Mouse (Mus musculus) lung, postnatal 14 days (tissue): ENCODE measurements at regions not wholly inside any gene's neighbourhood (a gene's known extent, or its start where the extent isn't known, plus 50 kb on each side); places are given as distances from the start of the nearest gene placed in this dataset.
"Not testable (repeated sequence)": the region's sequence is repeated elsewhere in the genome, so short reads cannot be mapped to it uniquely, and the experiment has no call there.

Experiments used
- DNase-seq: peaks from one replicate; pipeline ENCODE4 v3.0.0; 2021

DNA sequence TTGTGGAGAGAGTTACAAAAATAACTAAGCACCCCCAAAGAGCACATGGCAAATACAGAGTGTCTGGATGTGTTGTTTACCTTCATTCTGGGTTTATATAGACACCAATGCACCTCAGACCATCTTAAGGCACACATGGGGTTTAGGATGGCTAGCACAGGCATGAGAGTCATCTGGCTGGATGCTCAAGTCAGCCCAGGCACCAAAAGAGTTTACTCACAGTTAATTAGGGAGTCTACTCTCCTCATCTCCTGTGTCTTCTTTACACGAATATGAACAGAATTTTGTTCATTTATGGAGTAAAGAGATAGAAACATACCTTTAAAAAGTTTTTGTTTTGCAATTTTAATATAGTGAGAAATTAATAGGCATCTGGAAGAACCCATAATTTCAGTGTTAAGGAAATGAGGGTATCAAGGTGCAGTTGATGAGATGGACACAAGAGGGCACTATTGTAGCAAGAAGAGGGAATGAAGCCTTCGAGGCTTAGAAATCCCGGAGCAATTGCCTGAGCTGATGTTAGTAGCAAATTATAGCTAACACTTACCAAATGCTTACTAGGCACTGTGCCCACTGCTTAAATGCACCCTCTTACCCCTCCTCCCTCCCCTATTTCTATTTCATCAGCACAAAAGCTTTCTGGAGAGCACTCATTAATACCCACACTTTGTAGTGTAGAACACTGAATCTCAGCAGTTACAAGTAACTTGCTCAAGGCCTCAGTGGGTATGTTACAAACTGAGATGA, 174.6 kb downstream of the Eepd1 start:
- DNase-seq, result peak; percentile 60

DNA sequence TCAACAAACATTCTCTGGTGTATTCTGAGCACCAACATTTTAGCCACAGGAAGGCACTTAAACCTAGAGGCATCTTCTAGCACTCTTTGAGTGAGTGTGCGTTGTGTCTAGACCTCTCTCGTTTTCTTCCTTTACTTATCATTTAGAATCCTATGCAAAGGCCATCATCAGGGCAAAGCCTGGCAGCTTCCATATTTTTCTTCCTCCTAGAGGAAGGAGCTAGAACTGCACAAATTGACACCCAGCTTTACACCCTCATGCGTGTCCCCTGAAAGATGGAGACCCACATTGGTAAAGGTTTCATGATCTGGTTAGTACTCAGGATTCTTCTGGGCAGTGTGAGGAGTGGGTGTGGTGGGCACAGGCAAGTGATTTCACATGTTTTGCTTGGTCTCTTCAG, 175.2 kb downstream of the Eepd1 start:
- no peak for DNase-seq

DNA sequence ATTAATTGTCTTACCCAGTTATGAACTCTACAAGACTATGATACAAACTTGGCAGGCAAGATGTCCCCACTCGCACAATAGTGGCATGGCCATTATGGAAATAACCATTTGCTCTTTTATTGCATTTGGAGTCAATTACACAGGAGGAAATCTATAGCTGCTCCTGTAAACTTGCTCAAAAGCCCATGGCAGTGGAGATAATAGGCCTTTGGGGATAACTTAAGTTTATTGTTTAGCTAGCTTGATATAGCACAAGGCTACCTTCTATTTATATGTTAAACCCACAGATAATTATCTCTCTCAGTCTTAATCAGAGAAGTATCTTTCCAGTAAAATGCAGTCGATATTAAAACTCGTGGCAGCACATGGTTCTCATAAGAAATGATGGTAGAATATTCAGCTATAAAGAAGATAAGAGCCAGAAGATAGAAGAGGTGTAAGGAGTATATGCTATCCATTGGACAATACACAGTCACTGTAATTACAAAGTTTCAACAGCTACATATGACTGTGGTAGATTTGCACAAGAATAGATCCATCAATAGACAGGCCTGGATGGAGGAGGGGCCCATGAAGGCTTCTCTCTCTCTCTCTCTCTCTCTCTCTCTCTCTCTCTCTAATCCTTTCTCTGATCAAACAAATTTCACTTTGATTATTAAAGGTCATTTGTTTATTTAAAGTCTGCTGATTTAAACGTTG, 202.4 kb downstream of the Eepd1 start:
- no peak for DNase-seq

DNA sequence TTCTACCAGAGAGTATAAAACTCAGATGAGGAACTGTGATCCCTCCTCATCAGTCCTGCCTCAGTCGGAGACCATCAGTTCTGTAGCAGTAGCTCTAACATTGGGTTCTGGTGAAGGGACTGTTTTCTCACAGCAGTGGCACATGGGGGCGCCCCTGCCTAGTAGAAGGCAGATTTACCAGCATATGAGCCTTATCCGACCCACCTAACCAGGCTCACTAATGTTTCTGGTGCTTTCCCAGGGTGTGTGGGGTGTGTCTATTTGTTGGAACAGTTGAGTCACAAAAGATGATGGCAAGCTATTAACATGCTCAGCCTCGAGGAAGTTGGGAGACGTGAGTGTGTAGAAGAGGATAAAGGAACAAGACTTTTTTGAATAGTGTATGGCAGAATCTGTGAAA, 212.3 kb downstream of the Eepd1 start:
- DNase-seq, result peak; percentile 23

DNA sequence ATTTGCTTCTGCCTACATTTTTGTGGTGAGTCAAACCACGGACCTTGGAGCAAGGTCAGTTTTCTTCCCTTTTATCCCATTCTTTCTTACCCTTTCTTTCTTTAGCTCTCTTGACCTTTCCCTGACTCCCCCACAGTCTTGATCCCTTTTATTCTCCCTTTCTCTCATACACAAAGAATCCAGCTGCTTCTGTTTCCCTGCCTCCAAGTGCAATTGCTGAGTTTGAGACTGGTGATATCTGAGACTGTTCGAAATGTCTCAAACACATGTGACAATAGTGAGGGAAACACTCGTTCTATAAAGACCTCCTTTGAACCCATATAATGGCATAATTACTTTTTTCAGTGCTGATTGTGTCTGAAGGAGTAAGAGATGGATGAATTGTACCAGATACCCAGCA, 213.7 kb downstream of the Eepd1 start:
- DNase-seq, result no peak

DNA sequence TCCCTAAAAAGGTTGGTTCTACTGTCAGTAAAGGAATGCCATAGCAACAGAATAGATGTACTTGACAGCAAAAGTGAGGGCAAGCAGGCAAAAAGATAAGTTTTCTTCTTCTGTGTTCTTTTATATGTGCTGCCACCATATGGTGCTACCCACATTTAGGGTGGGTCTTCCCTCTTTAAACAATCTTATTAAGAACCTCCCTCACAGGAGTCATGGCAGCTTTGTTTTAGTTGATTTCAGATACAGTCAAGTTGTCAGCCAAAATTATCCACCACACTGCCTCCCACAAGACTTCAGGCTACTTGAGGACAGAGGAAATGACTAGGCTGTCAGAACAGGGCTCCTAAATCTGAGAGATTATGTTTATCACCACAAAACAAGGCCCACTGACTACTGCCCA, 232.3 kb downstream of the Eepd1 start:
- DNase-seq, result no peak

DNA sequence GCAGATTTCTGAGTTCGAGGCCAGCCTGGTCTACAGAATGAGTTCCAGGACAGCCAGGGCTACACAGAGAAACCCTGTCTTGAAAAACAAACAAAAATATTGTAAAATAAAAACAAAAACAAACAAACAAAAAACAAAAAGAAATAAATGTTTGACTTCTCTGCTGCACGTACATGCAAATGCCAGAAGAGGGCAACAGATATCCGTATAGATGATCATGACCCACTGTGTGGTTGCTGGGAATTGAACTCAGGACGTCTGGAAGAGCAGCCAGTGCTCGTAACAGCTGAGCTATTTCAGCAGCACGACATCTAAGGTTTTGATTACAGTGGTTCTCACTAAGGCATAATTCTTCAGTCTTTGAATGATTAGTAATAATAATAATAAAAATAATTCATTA, 262.8 kb downstream of the Eepd1 start:
- no peak for DNase-seq

DNA sequence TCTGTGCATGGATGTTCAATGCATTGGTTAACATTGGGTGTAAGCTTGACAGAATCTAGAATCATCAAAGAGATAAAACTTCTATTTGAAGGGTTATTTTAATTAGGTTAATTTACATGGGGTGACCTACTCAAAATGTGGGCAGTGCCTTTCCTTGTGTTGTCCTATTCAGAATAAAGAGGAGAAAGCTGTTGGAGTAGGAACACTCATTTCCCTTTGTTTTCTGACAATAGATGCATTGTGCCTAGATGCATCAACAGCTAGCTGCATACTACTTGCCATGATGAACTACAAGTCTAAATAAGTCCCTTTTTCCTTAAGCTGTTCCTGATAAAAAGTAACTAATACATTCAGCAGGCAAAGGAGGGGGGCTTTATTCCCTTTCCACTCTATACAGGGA, 269.8 kb downstream of the Eepd1 start:
- no peak for DNase-seq

DNA sequence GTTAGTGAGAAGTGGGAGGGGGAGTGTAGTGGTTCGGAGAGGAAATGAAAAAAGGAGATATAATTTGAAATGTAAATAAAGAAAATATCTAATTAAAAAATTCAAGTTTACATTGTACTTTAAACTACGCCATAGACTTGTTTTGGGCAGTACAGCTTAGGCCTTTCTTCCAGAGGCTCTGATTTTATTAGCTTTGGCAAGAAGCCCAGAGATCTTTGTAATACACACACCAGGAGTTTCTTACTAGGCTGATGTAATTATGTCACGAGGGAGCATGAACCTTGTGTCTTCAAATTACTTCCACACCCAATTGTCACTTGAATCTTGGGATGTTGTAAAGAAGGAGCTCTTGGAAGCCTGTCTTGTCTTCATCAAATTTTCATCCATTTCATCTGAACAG, 292.6 kb downstream of the Eepd1 start:
- DNase-seq, result no peak

DNA sequence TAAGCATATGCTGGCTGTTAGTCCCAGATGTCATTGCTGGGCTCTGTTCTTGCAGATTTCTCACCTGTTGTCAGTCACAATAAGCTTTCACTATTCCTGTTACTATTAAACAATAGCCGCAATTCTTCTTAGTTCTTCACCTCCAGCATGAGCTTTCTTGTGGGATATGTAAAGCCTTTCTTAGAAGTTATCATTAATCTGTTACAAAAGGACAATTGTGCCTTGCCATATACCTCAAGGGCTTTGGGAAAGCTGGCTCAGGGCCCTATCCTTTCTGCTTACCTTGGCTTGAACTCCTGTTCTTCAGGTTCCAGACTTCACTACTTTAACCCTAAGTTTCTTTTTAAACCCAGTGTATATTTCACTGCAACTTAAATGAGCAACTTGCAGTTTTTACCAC, 301.3 kb downstream of the Eepd1 start:
- no peak for DNase-seq

DNA sequence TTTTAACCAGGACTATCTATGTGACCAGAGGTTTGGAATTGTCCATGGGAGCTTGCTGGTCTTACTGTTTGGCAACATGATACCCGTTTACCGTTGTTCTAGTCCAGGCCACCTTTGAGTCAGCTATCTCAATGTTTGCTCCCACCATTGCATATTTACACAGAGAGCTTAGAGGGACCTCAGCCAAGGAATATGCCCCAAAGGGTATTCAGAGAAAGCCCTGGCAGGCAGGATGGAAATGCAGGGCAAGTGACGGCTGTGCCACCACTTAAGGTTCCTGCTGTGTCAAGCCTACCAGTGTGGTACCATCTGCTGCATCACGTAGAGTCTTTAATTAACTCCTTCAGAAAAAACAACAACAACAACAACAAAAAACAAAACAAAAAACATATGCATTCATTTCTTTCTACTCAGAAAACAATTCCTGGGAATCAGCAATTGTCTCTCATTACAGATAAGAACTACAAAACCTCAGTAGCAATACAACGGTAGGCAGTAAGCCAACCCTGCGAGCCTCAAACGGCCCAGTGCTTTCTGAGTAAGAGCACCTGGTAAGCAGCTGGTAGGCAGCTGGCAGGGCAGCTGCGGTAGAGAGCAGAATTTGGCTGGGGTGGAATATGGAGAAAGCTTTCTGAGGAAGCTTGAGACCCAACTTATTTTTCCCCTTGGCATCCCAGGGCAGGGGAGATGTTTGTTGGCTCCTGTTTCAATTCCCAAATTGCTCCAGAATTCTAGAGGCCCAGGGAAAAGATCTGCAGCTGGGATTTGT, 314.0 kb downstream of the Eepd1 start:
- DNase-seq, result peak; percentile 22

DNA sequence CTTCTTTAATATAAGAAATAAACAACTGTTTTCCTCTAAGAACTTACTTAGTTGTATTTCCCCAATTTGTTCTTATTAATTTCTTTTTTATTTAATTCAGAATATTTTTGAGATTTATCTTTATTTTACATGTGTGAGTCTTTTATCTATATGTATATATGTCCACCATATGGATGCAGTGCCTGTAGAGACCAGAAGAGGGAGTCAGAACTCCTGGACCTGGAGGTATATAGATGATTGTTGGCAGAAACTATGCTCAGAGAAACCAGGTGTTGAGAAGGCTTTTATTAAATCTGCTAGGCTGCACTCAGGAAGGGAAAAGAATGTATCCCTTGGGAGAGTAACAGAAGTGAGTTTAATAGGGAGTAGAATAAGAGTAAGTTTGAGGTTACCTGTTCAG, 328.2 kb downstream of the Eepd1 start:
- no peak for DNase-seq

DNA sequence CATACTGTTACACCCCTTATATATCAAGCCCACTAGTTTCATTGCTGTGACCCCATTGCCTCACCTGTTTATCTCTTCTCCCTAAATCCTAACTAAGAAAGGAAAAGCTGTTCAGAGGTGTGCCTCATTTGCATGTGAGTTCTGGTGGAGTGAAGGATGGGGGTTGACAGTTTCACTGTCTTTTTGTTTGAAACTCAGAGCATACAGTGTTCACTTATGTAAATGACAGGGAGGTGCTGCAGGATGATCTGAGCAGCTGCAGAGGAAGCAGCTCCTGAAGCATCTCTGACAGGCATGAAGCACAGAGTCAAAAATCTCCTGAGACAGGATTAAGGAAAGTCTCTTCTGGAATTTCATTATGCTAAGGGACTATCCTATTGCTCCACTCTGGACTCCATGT, 351.9 kb downstream of the Eepd1 start:
- DNase-seq, result no peak

DNA sequence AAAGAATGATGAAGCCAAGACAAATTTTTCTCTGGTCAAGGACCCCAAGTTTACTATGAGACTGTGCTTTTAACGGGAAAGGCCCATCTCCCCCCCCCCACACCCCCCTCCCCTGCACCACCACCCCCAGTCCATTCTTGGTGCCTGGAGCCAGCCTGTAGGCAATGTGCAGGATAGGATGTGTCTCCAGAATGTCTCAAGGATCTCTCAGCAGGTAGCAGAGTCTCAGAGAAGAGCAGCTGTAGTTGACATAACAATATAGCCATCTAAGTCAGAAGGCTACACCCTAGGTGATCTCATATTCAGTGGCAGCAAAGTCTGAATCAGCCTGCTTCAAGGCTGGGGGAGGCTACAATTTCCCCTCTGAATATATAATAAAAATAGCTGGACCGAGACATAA, 368.6 kb downstream of the Eepd1 start:
- DNase-seq, result not testable (repeated sequence)

DNA sequence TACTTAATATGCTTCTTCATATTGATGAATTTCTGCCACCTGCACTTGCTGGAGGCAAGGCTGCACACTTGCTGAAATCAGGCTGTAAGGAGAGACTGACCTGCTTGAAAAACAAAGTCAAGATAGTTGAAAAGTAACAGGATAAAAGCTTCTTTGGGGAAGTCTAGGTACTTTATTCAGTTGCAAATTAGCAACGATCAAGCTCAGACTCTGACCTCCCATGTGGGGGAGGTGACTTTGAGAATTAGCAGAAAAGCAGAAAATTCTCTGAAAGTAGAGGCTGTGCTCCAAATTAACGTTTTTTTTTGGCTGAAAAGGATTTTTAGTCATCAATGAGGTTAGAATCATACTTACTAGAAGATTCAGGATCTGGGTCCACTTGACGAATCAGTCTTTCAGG, 369.3 kb downstream of the Eepd1 start:
- not testable (repeated sequence) for DNase-seq

DNA sequence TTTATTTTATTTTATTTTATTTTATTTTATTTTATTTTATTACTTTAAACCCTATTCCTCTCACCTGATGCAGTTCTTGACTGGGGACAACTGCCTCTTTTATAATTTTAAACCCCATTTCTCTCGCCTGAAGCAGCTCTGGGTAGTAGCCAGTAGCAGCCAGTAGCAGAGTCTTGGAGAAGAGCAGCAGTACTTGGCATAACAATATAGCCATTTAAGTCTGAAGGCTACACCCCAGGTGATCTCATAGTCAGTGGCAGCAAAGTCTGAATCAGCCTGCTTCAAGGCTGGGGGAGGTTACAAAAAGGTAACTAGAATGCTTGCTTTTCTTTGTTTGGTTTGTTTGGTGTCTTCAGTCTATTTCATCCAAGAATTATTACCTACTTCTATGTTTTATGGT, 373.2 kb downstream of the Eepd1 start:
- no peak for DNase-seq

DNA sequence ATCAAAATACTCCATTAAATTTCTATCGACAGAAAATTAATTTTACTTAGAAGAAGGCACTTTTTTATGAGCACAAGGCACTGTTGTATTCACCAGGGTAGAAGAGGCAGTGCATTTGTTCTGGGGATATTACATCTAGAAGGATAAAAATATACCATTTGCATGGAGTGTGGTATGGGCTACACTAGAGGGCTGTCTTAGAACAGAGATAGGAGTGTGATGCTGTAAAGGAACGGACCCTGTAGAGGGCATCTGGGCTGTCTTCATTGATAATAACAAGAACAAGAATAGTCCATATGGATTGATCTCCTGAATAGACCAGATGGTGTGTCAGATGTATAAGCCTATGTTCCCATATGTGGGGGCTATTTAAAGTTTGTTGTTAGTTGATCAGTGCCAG, 388.9 kb downstream of the Eepd1 start:
- no peak for DNase-seq

DNA sequence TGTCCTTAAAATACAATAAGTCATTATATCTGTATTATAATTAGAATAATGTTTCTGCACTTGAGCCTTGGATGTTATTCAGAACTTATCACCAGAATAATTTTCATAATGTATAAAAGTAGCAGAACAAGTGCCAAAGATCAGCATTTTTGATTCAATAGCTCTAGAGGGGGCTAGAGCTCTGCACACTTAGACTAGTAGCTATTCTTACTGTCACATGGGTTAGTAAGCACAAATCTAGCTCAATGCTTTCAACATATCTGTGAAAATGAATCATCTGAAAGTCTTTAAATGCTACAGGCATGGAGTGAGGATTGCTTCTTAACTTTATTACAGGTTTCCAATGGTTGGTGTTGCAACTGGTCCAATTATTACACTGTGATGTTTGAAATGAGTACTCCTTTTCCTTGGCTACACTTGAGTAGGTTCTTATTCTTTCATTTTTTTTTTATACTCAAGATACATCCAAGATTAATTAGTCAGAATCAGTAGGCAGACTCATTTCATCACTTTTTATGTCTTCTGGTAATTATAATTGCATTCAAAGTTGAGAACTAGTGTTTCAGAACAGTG, 415.1 kb downstream of the Eepd1 start:
- no peak for DNase-seq
